Mouse (Mus musculus): ENCODE results near the gene Vps36. TPM values are rescaled to one million over a fixed set of nuclear protein-coding genes. Genes with fewer than 3 reads are reported as not detected.

Vps36 gene
- total RNA-seq, 2 experiments from 2014 or later, result 47.3 to 49.8 TPM

Other genes starting within 250 kb of the Vps36 start
- gene Defb13, start 246.0 kb upstream of the Vps36 start, total RNA-seq (2015), result not detected in 2 replicates
- gene Defb13, start 246.0 kb upstream of the Vps36 start, total RNA-seq (2017), result not detected in 2 replicates
- gene Fam90a1a, start 234.1 kb upstream of the Vps36 start, total RNA-seq (2015), result not detected in 2 replicates
- gene Fam90a1a, start 234.1 kb upstream of the Vps36 start, total RNA-seq (2017), result not detected in 2 replicates
- gene Ccdc70, start 223.0 kb upstream of the Vps36 start, total RNA-seq (2015), result not detected in 2 replicates
- gene Ccdc70, start 223.0 kb upstream of the Vps36 start, total RNA-seq (2017), result not detected in 2 replicates
- 0.47 and 0.62 TPM in 2 replicates for gene Atp7b, start 132.5 kb upstream of the Vps36 start, total RNA-seq (2015)
- gene Atp7b, start 132.5 kb upstream of the Vps36 start, total RNA-seq (2017), result 0.29 and 0.69 TPM in 2 replicates
- gene Alg11, start 132.1 kb upstream of the Vps36 start, total RNA-seq (2015), result 8.6 and 8.9 TPM in 2 replicates
- 10.9 and 12.5 TPM in 2 replicates for gene Alg11, start 132.1 kb upstream of the Vps36 start, total RNA-seq (2017)
- gene Nek5, start 67.8 kb upstream of the Vps36 start, total RNA-seq (2015), result not detected in 2 replicates
- not detected in 2 replicates for gene Nek5, start 67.8 kb upstream of the Vps36 start, total RNA-seq (2017)
- 1.2 and 2.3 TPM in 2 replicates for gene Nek3, start 26.4 kb upstream of the Vps36 start, total RNA-seq (2015)
- gene Nek3, start 26.4 kb upstream of the Vps36 start, total RNA-seq (2017), result 2.1 and 2.2 TPM in 2 replicates
- gene Ckap2, start 7.0 kb upstream of the Vps36 start, total RNA-seq (2015), result 66.7 and 76.1 TPM in 2 replicates
- gene Ckap2, start 7.0 kb upstream of the Vps36 start, total RNA-seq (2017), result 46.4 and 54.6 TPM in 2 replicates
- gene Thsd1, start 34.5 kb downstream of the Vps36 start, total RNA-seq (2015), result 0.56 and 1.5 TPM in 2 replicates
- gene Thsd1, start 34.5 kb downstream of the Vps36 start, total RNA-seq (2017), result 0.51 and 0.73 TPM in 2 replicates
- not detected in 2 replicates for gene Tpte, start 90.6 kb downstream of the Vps36 start, total RNA-seq (2015)
- gene Tpte, start 90.6 kb downstream of the Vps36 start, total RNA-seq (2017), result not detected in 2 replicates
- gene Slc25a15, start 205.8 kb downstream of the Vps36 start, total RNA-seq (2015), result 2.3 and 2.9 TPM in 2 replicates
- 3.8 and 4.1 TPM in 2 replicates for gene Slc25a15, start 205.8 kb downstream of the Vps36 start, total RNA-seq (2017)
- gene Mrps31, start 218.6 kb downstream of the Vps36 start, total RNA-seq (2015), result 12.9 and 15.7 TPM in 2 replicates
- 14.4 and 15.9 TPM in 2 replicates for gene Mrps31, start 218.6 kb downstream of the Vps36 start, total RNA-seq (2017)

Data from megakaryocyte, adult 5-6 weeks (primary cell).